In genomic region chr5:123137910-123138229, GRCm38 (mm10) we compare ENCODE assay signal across 8 mouse cellular contexts. TPM values are rescaled to one million over a fixed set of nuclear protein-coding genes. Genes with fewer than 3 reads are reported as not detected.
DNase-seq lines count a peak whose midpoint lies in the region; ATAC-seq and TF ChIP-seq lines count a peak whose summit lies in the region.

No protein-coding gene starts in this region.

- H3ac ChIP-seq in C2C12 (ENCODE audit: control insufficient read depth, insufficient read length, low read depth): peak overlapping the region; percentile 50

- intact Hi-C loops in heart, postnatal 25 days (cut with DNase I): no loop called here
- intact Hi-C loops in gastrocnemius, postnatal 14 days (cut with DNase I; ENCODE audit: low total_unique reads): no loop called here

- peaks cover 54% of the 10 kb centered on the region for H3K79me2 ChIP-seq in C2C12 (ENCODE audit: control insufficient read depth, insufficient read depth)

- ATAC-seq in forebrain, embryonic 12.5 days (ENCODE audit: low FRiP score): no peak
- ATAC-seq in liver, embryonic 13.5 days (ENCODE audit: low read depth): no peak

- WGBS in heart, embryonic 10.5 days: under 1% methylated on average over 6 of the region's 6 CpGs
- 0% methylated on average over 6 of the region's 6 CpGs for WGBS in forebrain, embryonic 12.5 days
- 4% methylated on average over 6 of the region's 6 CpGs for WGBS in liver, embryonic 13.5 days (ENCODE audit: insufficient replicate concordance)

- H3K36me3 ChIP-seq in heart, embryonic 10.5 days: peaks cover 7% of the 10 kb centered on the region; the same call in 1 of the 2 replicates
- peaks cover 8% of the 10 kb centered on the region for H3K36me3 ChIP-seq in C2C12 (ENCODE audit: control insufficient read depth, insufficient read depth)
- H3K36me3 ChIP-seq in forebrain, embryonic 12.5 days (replicated peaks): peaks cover 16% of the 10 kb centered on the region
- peaks cover 31% of the 10 kb centered on the region for H3K36me3 ChIP-seq in liver, embryonic 13.5 days

- H3K9ac ChIP-seq in forebrain, embryonic 12.5 days: peak overlapping the region; percentile 99
- peak overlapping the region; percentile 100 for H3K9ac ChIP-seq in liver, embryonic 13.5 days

- peak overlapping the region; percentile 100 for H3K27ac ChIP-seq in heart, embryonic 10.5 days
- H3K27ac ChIP-seq in forebrain, embryonic 12.5 days: peak overlapping the region; percentile 100
- peak overlapping the region; percentile 100 for H3K27ac ChIP-seq in liver, embryonic 13.5 days

- peaks cover 20% of the 10 kb centered on the region for H3K79me3 ChIP-seq in C2C12 (ENCODE audit: low read depth)

- H3K27me3 ChIP-seq in heart, embryonic 10.5 days (ENCODE audit: insufficient read depth, poor library complexity, severe bottlenecking): no peaks in the 10 kb centered on the region
- no peaks in the 10 kb centered on the region for H3K27me3 ChIP-seq in C2C12 (ENCODE audit: control insufficient read depth, insufficient read depth, insufficient read length)
- no peaks in the 10 kb centered on the region for H3K27me3 ChIP-seq in forebrain, embryonic 12.5 days
- H3K27me3 ChIP-seq in liver, embryonic 13.5 days: no peaks in the 10 kb centered on the region

- TF ChIP-seq CTCF in C2C12 (IDR thresholded peaks at IDR 0.05; ENCODE audit: control insufficient read depth, insufficient read depth, insufficient read length): no peak

- no peaks in the 10 kb centered on the region for H3K9me3 ChIP-seq in heart, embryonic 10.5 days
- H3K9me3 ChIP-seq in forebrain, embryonic 12.5 days: no peaks in the 10 kb centered on the region
- no peaks in the 10 kb centered on the region for H3K9me3 ChIP-seq in liver, embryonic 13.5 days (replicated peaks)

- DNase-seq in heart, embryonic 10.5 days (ENCODE audit: low spot score): no peak
- no peak for DNase-seq in heart, postnatal 25 days (ENCODE audit: low spot score)
- DNase-seq in liver, embryonic 13.5 days: no peak
- DNase-seq in c-Kit-positive CD71-positive TER-119-positive erythroid progenitor cells, embryonic 14.5 days (ENCODE audit: low spot score): no peak
- DNase-seq in cerebellum, postnatal 25 days: no peak
- no peak for DNase-seq in gastrocnemius, postnatal 14 days

- H3K4me2 ChIP-seq in forebrain, embryonic 12.5 days: peak overlapping the region; percentile 100
- peak overlapping the region; percentile 100 for H3K4me2 ChIP-seq in liver, embryonic 13.5 days

- H3K4me1 ChIP-seq in heart, embryonic 10.5 days: peaks cover 64% of the 10 kb centered on the region
- H3K4me1 ChIP-seq in forebrain, embryonic 12.5 days: peaks cover 55% of the 10 kb centered on the region
- H3K4me1 ChIP-seq in liver, embryonic 13.5 days (replicated peaks): peaks cover 69% of the 10 kb centered on the region

- H3K4me3 ChIP-seq in heart, embryonic 10.5 days: peak overlapping the region; percentile 92
- peak overlapping the region; percentile 22 for H3K4me3 ChIP-seq in C2C12 (ENCODE audit: insufficient read depth, poor library complexity, severe bottlenecking)
- H3K4me3 ChIP-seq in forebrain, embryonic 12.5 days (replicated peaks): peak overlapping the region; percentile 81
- peak overlapping the region; percentile 96 for H3K4me3 ChIP-seq in liver, embryonic 13.5 days (replicated peaks)

TF ChIP-seq in C2C12, 6 proteins besides CTCF, POLR2A, EP300 and RAD21:
- TF ChIP-seq MYOD1 (IDR thresholded peaks at IDR 0.05; ENCODE audit: control insufficient read depth, insufficient read length, low read depth): no peak
- no peak for TF ChIP-seq CEBPB (IDR thresholded peaks at IDR 0.05; ENCODE audit: low read depth)
- TF ChIP-seq MYOG (IDR thresholded peaks at IDR 0.05; ENCODE audit: control insufficient read depth, extremely low read depth, insufficient read length): no peak
- no peak for TF ChIP-seq USF1 (IDR thresholded peaks at IDR 0.05; ENCODE audit: low read depth)
- TF ChIP-seq FOSL1 (IDR thresholded peaks at IDR 0.05; ENCODE audit: insufficient read depth, low read length, poor library complexity, severe bottlenecking): no peak
- TF ChIP-seq MAX (IDR thresholded peaks at IDR 0.05): no peak

RNA-seq across cellular contexts. Expression of gene Setd1b, which starts 4.1 kb away (rescaled TPM):
- polyA plus RNA-seq in heart, embryonic 10.5 days (2016; fragmentation: Nextera tagmentation; extraction: Ambion mirVana): 5.4 and 9.8 TPM in 2 replicates
- total RNA-seq in heart, postnatal 25 days (2021): 10 to 100 TPM; 14.4 to 18.4 TPM
- 4.4 TPM for polyA plus RNA-seq in C2C12 (2012; fragmentation: generic; extraction: Trizol)
- 13.1 and 13.6 TPM in 2 replicates for polyA plus RNA-seq in forebrain, embryonic 12.5 days (2016; fragmentation: Nextera tagmentation; extraction: Ambion mirVana)
- 3.4 and 3.8 TPM in 2 replicates for polyA plus RNA-seq in liver, embryonic 13.5 days (2015; fragmentation: Nextera tagmentation; extraction: Ambion mirVana)
- 10 to 100 TPM; 10.5 to 11.2 TPM for total RNA-seq in gastrocnemius, postnatal 14 days (2021)

RNA-seq across cellular contexts. Expression of gene Rhof, which starts 5.4 kb away (rescaled TPM):
- 1.5 and 1.7 TPM in 2 replicates for polyA plus RNA-seq in heart, embryonic 10.5 days (2016; fragmentation: Nextera tagmentation; extraction: Ambion mirVana)
- total RNA-seq in heart, postnatal 25 days (2021): under 1 TPM; 0.36 to 0.45 TPM
- 1.9 TPM for polyA plus RNA-seq in C2C12 (2012; fragmentation: generic; extraction: Trizol)
- polyA plus RNA-seq in forebrain, embryonic 12.5 days (2016; fragmentation: Nextera tagmentation; extraction: Ambion mirVana): 1.9 and 2.8 TPM in 2 replicates
- 2.5 and 3.4 TPM in 2 replicates for polyA plus RNA-seq in liver, embryonic 13.5 days (2015; fragmentation: Nextera tagmentation; extraction: Ambion mirVana)
- total RNA-seq in gastrocnemius, postnatal 14 days (2021): under 1 TPM; 0.27 to 0.51 TPM

RNA-seq across cellular contexts. Expression of gene Psmd9, which starts 31.3 kb away (rescaled TPM):
- polyA plus RNA-seq in heart, embryonic 10.5 days (2016; fragmentation: Nextera tagmentation; extraction: Ambion mirVana): 73.2 and 85.3 TPM in 2 replicates
- 10 to 100 TPM; 15.6 to 16.7 TPM for total RNA-seq in heart, postnatal 25 days (2021)
- polyA plus RNA-seq in C2C12 (2012; fragmentation: generic; extraction: Trizol): 33.2 TPM
- polyA plus RNA-seq in forebrain, embryonic 12.5 days (2016; fragmentation: Nextera tagmentation; extraction: Ambion mirVana): 66.5 and 71.6 TPM in 2 replicates
- polyA plus RNA-seq in liver, embryonic 13.5 days (2015; fragmentation: Nextera tagmentation; extraction: Ambion mirVana): 76.0 and 76.3 TPM in 2 replicates
- 10 to 100 TPM; 19.2 to 19.5 TPM for total RNA-seq in gastrocnemius, postnatal 14 days (2021)

RNA-seq across cellular contexts. Expression of gene Hpd, which starts 44.7 kb away (rescaled TPM):
- 0.35 TPM in 1 of 2 replicates, not detected in the other for polyA plus RNA-seq in heart, embryonic 10.5 days (2016; fragmentation: Nextera tagmentation; extraction: Ambion mirVana)
- total RNA-seq in heart, postnatal 25 days (2021): not detected
- polyA plus RNA-seq in C2C12 (2012; fragmentation: generic; extraction: Trizol): not detected
- not detected in 2 replicates for polyA plus RNA-seq in forebrain, embryonic 12.5 days (2016; fragmentation: Nextera tagmentation; extraction: Ambion mirVana)
- polyA plus RNA-seq in liver, embryonic 13.5 days (2015; fragmentation: Nextera tagmentation; extraction: Ambion mirVana): 12.4 and 15.2 TPM in 2 replicates
- not detected for total RNA-seq in gastrocnemius, postnatal 14 days (2021)

Comparison
In these comparisons a context has a peak if more than half of its experiments do, and no peak if none do; other contexts are left out.
1. H3K4me3 ChIP-seq: peak in every context shown above with its lines; median percentile 96 in liver, embryonic 13.5 days; 92 in heart, embryonic 10.5 days; 81 in forebrain, embryonic 12.5 days; 22 in C2C12.